Mouse (Mus musculus): ENCODE data around the gene Wapl. TPM values are rescaled to one million over a fixed set of nuclear protein-coding genes. Genes with fewer than 3 reads are reported as not detected.

Gene Wapl
- polyA plus RNA-seq, 1 experiment: 12.1 TPM

DNA sequence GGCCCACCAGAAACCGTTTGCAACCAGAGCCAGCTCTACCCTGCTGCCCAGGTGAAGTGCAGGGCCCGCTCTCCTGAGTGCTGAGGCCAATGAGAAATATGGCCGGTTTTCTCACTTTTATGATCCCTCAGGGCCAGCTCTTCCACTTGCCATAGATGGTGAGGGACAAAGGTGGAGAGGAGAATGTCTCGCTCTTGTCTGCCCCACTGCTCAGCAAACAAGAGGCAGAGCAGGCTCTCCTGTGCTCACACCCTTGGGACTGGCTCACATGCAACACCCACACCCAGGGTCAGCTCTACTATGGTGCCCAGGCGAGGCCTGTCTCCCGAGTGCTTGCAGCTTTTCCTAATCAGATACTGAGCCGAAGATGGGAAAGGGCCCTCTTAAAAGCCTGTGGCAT lies 105.0 kb downstream of the Wapl start:
- no peaks in the 10 kb centered on the region for H3K36me3 ChIP-seq (ENCODE audit: control insufficient read depth, insufficient read depth)
- H3ac ChIP-seq (ENCODE audit: control insufficient read depth, insufficient read length): no peak overlapping the region
- no peak overlapping the region for H3K4me3 ChIP-seq
- no peaks in the 10 kb centered on the region for H3K79me2 ChIP-seq (ENCODE audit: control insufficient read depth, insufficient read depth)
- H3K27me3 ChIP-seq (ENCODE audit: control insufficient read depth, insufficient read depth, insufficient read length): peaks cover 25% of the 10 kb centered on the region
- H3K4me2 ChIP-seq (ENCODE audit: low read depth): no peak overlapping the region
- TF ChIP-seq MYOD1 (IDR thresholded peaks at IDR 0.05; ENCODE audit: control insufficient read depth in 1 of 3, insufficient read length in 2 of 3, low read depth in 2 of 3): no peak
- TF ChIP-seq SRF (IDR thresholded peaks at IDR 0.05; ENCODE audit: control insufficient read depth, insufficient read length, low read depth): no peak
- no peak for TF ChIP-seq POLR2A (IDR thresholded peaks at IDR 0.05; ENCODE audit: insufficient read length, low read depth)
- TF ChIP-seq TCF12 (IDR thresholded peaks at IDR 0.05; ENCODE audit: insufficient read depth, poor library complexity, severe bottlenecking): no peak
- no peak for TF ChIP-seq MAX (IDR thresholded peaks at IDR 0.05; ENCODE audit: low read depth)
- TF ChIP-seq CEBPB (IDR thresholded peaks at IDR 0.05; ENCODE audit: insufficient read depth, poor library complexity, severe bottlenecking): no peak
- TF ChIP-seq E2F4 (IDR thresholded peaks at IDR 0.05; ENCODE audit: insufficient read depth): no peak

DNA sequence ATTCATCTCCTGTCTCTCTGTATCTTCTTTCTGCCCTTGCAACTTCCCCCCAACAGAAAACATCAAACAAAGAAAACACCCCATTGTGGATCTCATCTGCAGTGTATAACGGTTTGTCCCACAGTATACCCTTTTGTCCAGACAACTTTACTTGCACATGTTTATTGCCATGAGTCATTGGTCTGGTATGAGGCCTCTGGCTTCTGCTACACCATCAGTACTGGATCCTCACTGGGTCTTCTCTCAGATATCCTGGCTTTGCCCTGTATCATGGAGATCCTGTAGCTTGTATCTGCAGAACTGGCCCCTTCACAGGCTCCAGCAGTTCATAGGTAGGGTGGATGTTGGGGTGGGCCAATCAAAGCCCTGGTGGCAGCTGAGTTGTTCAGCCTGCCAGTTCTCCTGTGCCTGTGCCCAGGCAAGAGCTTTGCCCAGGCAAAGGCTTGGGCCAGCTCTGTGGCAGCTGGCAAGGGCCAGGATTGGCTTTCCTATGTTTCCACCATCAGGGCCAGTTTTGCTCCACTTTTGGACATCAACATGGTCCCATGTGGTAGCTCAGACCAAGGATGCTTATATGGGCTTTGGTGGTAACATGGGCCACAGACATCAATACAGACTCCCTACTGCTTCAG lies 119.8 kb downstream of the Wapl start:
- Histone ChIP-seq H3K4me3 (no peak overlapping the region), H3K36me3 (ENCODE audit: control insufficient read depth, insufficient read depth) (no peaks in the 10 kb centered on the region), H3K79me2 (ENCODE audit: control insufficient read depth, insufficient read depth) (no peaks in the 10 kb centered on the region), H3K4me2 (ENCODE audit: low read depth) (no peak overlapping the region), H3K27me3 (ENCODE audit: control insufficient read depth, insufficient read depth, insufficient read length) (no peaks in the 10 kb centered on the region), H3ac (ENCODE audit: control insufficient read depth, insufficient read length) (no peak overlapping the region)
- no peak for TF ChIP-seq MYOD1 (IDR thresholded peaks at IDR 0.05; ENCODE audit: control insufficient read depth in 1 of 3, insufficient read length in 2 of 3, low read depth in 2 of 3)
- TF ChIP-seq SRF (IDR thresholded peaks at IDR 0.05; ENCODE audit: control insufficient read depth, insufficient read length, low read depth): no peak
- no peak for TF ChIP-seq CEBPB (IDR thresholded peaks at IDR 0.05; ENCODE audit: insufficient read depth, poor library complexity, severe bottlenecking)
- no peak for TF ChIP-seq USF1 (IDR thresholded peaks at IDR 0.05; ENCODE audit: low read depth)
- no peak for TF ChIP-seq POLR2A (IDR thresholded peaks at IDR 0.05; ENCODE audit: insufficient read length, low read depth)
- no peak for TF ChIP-seq TCF12 (IDR thresholded peaks at IDR 0.05; ENCODE audit: insufficient read depth, poor library complexity, severe bottlenecking)
- TF ChIP-seq MYOG (IDR thresholded peaks at IDR 0.05; ENCODE audit: control insufficient read depth in 1 of 3, insufficient read depth in 1 of 3, insufficient read length in 2 of 3, low read depth in 2 of 3): no peak
- no peak for TF ChIP-seq E2F4 (IDR thresholded peaks at IDR 0.05; ENCODE audit: insufficient read depth)
- TF ChIP-seq REST (IDR thresholded peaks at IDR 0.05; ENCODE audit: insufficient read depth, insufficient read length): no peak
- TF ChIP-seq POLR2AphosphoS2 (IDR thresholded peaks at IDR 0.05; ENCODE audit: insufficient read length, low read depth): no peak
- TF ChIP-seq MAX (IDR thresholded peaks at IDR 0.05; ENCODE audit: low read depth): no peak
- no peak for TF ChIP-seq TCF3 (IDR thresholded peaks at IDR 0.05; ENCODE audit: insufficient read length, low read depth)

Other genes starting within 250 kb of the Wapl start
- 10.5 TPM for gene Bmpr1a, start 170.6 kb upstream of the Wapl start, polyA plus RNA-seq (2012; fragmentation: generic; extraction: Trizol)
- gene 9230112D13Rik, start 151.1 kb upstream of the Wapl start, polyA plus RNA-seq (2012; fragmentation: generic; extraction: Trizol): not detected
- 83.9 TPM for gene Ldb3, start 85.2 kb upstream of the Wapl start, polyA plus RNA-seq (2012; fragmentation: generic; extraction: Trizol)
- 0.23 TPM for gene Opn4, start 73.8 kb upstream of the Wapl start, polyA plus RNA-seq (2012; fragmentation: generic; extraction: Trizol)
- not detected for gene Grid1, start 146.2 kb downstream of the Wapl start, polyA plus RNA-seq (2012; fragmentation: generic; extraction: Trizol)